Mouse (Mus musculus) frontal cortex, adult (tissue): ENCODE results near the gene Ifrd2.

ENCODE experiments used
- ATAC-seq: cut with Nextera tagmentation; 2 replicates; pipeline ENCODE4 v1.9.2; 2017; ENCODE audit warnings: mild to moderate bottlenecking, moderate library complexity, mixed read lengths; ENCODE audit not compliant: low TSS enrichment

The Ifrd2 gene

GRCm38 (mm10) chr9:107599433-107599832 is 12.0 kb downstream of the Ifrd2 start:
- ATAC-seq: no peak

DNA sequence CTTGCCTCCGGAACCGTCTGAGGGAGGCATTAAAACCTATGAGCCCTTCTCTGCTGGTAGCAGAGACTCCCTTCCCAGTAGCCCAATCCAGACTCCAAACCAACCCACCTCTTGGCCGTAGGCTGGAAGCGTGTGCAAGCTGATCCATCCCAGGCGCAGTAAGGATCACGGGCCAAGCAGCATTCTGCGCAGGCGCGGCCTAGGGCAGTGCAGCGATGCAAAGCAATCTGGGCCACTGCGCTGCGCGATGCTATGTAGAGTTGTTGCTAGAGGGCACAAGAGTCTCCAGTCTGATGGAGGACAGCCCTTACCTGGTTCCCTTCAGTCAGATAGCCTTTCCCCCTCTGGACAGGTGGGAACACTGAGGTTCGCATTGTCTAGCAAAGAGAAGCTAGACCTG is 12.4 kb downstream of the Ifrd2 start:
- no peak for ATAC-seq

- ATAC-seq: no peak
Observed at GRCm38 (mm10) chr9:107600745-107601144, 13.3 kb downstream of the Ifrd2 start.

DNA sequence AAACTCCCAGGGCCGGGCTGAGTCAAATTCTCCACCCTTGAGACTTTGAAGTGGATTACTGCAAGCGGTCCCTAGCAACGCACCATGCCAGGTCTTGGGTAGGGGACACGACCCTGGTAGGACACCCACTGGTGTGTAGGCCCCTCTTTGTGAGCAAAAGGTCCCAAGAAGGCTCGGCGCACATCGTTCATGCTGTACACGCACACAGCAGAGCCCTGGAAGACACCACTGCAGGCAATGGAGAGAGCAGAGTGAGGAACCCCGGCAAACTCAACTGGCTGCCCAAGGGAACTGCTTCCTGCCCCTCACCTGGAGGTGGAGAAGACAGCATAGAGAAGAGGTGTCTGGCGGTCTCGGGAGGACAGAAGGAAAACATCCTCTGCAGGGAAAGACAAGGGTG is 13.8 kb downstream of the Ifrd2 start:
- ATAC-seq: no peak

GRCm38 (mm10) chr9:107602068-107602648 is 14.7 kb downstream of the Ifrd2 start:
- ATAC-seq: peak; percentile 78

- ATAC-seq: no peak
Observed at GRCm38 (mm10) chr9:107603251-107603650, 15.8 kb downstream of the Ifrd2 start.

DNA sequence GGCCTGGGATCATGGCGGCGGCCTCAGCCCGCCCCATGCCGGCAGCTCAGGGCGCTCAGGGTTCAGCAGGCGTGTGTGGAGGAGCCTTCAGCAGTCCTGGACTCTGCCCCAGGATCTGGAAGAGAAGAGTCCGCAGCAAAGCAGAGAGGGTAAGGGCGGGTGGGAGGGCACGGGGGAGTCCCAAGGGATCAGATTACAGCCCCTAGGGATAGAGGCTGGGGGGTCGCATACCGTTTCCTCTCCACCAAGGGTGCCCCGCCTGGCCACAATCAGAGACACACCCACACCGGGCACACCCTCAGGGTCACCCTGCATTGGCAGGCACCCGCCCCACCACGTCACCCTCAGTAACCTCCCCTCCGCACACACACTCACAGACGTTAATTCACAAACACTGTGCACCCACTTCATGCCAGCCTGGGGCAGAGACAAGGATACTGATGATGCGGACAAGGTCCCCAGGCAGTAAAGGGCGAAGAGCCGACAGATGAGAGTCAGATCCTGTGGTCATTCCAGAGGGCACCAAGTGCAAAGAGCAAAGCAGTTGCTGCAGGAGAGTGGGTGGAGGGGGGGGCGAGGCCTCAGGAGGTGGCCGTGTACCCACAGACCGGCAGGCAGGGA is 17.7 kb downstream of the Ifrd2 start:
- ATAC-seq: no peak

- no peak for ATAC-seq
Observed at GRCm38 (mm10) chr9:107606591-107606990, 19.1 kb downstream of the Ifrd2 start.

- ATAC-seq: no peak
Observed at GRCm38 (mm10) chr9:107607036-107607435, 19.6 kb downstream of the Ifrd2 start.

- ATAC-seq: no peak
Observed at GRCm38 (mm10) chr9:107607653-107608245, 20.3 kb downstream of the Ifrd2 start.

- ATAC-seq: no peak
Observed at GRCm38 (mm10) chr9:107608741-107609432, 21.4 kb downstream of the Ifrd2 start, which contains the start of gene Sema3b. Sema3b (minus strand) TSS chr9:107609229.

DNA sequence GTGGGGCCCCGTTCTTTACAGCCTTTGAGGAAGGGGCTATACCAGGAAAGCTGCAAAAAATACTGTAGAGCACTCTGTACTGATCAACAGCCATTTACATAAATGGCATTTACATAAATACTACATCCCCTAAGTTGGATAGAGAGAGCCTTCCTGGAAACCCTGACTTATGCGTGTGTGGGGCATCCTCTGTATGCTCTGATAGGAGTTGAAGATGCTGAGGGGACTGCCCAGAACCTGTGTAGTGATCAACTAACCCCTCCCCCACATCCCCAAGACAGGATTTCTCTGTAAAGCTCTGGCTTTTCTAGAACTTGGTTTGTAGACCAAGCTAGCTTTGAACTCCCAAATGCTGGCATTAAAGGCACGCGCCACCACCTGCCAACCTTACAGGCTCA is 22.0 kb downstream of the Ifrd2 start:
- ATAC-seq: no peak

DNA sequence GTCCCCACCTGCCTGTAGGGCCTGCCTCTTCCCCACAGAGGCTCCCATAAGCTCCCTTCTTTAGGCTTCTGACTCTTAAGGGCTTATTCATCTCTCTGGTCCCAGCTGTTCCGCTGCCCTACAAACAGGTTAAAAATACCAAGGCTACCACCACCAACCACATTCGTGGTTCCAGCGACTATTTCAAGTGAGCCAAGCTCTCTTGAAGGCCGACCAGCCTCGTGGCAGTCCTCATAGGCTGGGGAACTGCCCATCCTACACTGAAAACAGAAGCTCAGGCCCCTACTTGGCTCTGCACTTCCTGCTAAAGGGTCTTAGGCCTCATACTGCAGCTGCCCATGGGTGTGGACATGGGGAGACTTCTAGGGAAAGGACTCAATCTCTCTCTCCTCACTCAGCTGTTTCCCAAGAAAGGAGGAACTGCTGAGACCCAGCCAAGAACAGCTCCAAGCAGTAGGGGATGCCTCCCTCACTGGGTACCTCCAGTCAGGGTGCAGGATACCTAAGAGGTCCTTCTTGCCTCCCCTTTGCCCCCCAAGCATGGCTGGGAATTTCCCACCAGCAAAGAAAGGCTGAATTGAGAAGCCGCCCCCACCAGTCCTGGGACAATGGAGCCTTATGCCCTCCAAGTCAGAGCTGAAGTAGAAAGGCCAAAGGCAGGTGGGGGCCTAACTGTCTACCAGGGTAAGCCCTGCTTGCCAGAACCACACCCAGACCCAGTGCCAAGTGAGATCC is 24.2 kb downstream of the Ifrd2 start:
- ATAC-seq: peak; percentile 32; the same call in 1 of the 2 replicates

- peak; percentile 82 for ATAC-seq
Observed at GRCm38 (mm10) chr9:107612191-107612944, 24.9 kb downstream of the Ifrd2 start.

GRCm38 (mm10) chr9:107612945-107613569 is 25.6 kb downstream of the Ifrd2 start:
- ATAC-seq: no peak

DNA sequence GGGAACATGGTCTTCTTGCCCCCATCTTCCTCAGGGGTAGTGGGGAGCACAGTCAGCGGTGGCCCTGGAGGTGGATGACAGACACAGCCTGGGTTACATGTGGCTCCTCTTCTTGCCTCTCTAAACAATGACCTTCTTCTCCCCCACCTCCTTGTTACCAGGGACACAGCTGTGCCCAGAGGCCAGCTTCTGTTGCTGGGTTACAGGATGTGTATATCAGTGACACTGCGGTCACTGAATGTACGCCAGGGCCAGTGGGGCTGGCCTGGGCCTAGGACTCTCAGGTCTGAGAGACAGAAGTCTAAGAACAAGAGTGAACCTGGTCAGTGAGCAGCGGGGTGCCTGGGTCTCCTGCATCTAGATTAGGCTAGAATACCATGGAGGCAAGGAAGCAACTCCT is 27.6 kb downstream of the Ifrd2 start:
- no peak for ATAC-seq

- ATAC-seq: no peak
Observed at GRCm38 (mm10) chr9:107617461-107617860, 30.0 kb downstream of the Ifrd2 start.

DNA sequence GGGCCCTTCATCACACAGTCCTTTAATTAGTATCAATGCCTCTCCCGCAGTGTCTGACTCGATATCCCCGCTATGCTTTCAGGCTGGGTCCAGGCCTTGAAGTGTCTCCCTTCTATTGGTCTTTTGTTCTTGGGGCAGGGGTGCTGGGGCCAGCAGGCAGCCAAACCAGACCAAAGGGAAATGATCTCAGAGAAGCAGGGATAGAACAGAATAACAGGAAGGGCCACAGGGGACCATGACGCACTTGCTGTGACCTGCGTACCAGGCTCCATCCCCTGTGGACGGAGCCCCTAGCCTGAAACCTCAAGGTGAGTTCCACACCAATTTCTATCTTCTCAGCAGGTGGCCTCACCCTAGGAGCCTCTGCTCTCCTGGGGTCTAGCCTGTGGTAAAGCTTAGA is 30.7 kb downstream of the Ifrd2 start:
- no peak for ATAC-seq

- ATAC-seq: no peak
Observed at GRCm38 (mm10) chr9:107618778-107619545, 31.5 kb downstream of the Ifrd2 start.

DNA sequence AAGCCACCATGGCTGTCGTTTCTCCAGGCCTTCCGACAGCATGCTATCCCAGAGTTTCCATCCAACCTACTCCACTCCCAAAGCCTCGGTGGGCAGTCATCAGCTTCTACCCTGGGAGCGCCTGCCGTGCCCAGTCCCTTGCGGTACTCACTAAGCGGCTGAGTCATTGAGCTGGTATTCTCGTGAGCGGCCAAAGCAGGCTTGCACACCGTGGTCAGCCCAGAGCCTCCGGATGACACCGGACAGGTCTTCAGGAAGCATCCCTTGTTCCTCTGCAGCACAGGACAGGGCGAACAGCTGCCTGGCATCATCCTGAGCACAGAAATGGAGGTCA is 32.1 kb downstream of the Ifrd2 start:
- no peak for ATAC-seq
